Mouse (Mus musculus) ES-E14 (cell line): ENCODE measurements at regions not wholly inside any gene's neighbourhood (a gene's known extent, or its start where the extent isn't known, plus 50 kb on each side); places are given as distances from the start of the nearest gene placed in this dataset.
A peak's percentile ranks its signal among the peaks of the same experiment; 100 is the strongest.

Source experiments
- DNase-seq: peaks from one replicate; pipeline ENCODE4 v3.0.0-alpha.2; 2013; ENCODE audit warnings: low read depth, low spot score
- H3K27ac ChIP-seq: 2 replicates; pipeline ENCODE4 v1.5.1; 2012; ENCODE audit warnings: low read depth, mild to moderate bottlenecking, low read length, moderate library complexity, mixed read lengths; ENCODE audit not compliant: poor library complexity, insufficient read depth, severe bottlenecking
- H3K36me3 ChIP-seq: 2 replicates; pipeline ENCODE4 v1.6.1; 2012; ENCODE audit warnings: mild to moderate bottlenecking, low read length, moderate library complexity, mixed read lengths; ENCODE audit not compliant: control insufficient read depth, poor library complexity, insufficient read depth, severe bottlenecking
- H3K4me1 ChIP-seq, 2 experiments: fragments of 150-350 bp in 1 of 2; sonication (generic) in 1 of 2; 2 replicates each; pipeline ENCODE4 v1.6.1; 2012; ENCODE audit warnings: low read length in 2 of 2, mild to moderate bottlenecking in 1 of 2, mixed read lengths in 1 of 2; ENCODE audit not compliant: control insufficient read depth in 2 of 2, insufficient read depth in 2 of 2, poor library complexity in 1 of 2
- H3K4me3 ChIP-seq, 2 experiments: fragments of 150-350 bp in 1 of 2; sonication (generic) in 1 of 2; 2 replicates each; pipeline ENCODE4 v1.5.1; 2012; ENCODE audit warnings: low read length in 2 of 2, low read depth in 1 of 2, mild to moderate bottlenecking in 1 of 2, mixed read lengths in 1 of 2; ENCODE audit not compliant: insufficient read depth in 1 of 2, poor library complexity in 1 of 2, severe bottlenecking in 1 of 2
- H3K9ac ChIP-seq: 2 replicates; pipeline ENCODE4 v1.6.1; 2012; ENCODE audit warnings: low read depth, mild to moderate bottlenecking, low read length, mixed read lengths; ENCODE audit not compliant: poor library complexity, insufficient read depth, severe bottlenecking
- H3K9me3 ChIP-seq: fragments of 150-350 bp; sonication (generic); 2 replicates; pipeline ENCODE4 v1.6.1; 2012; ENCODE audit warnings: low read depth, mild to moderate bottlenecking, low read length; ENCODE audit not compliant: control insufficient read depth, insufficient read depth
- CHD2 ChIP-seq: IDR thresholded peaks from 2 replicates; pipeline ENCODE4 v1.6.1; 2014; ENCODE audit warnings: mild to moderate bottlenecking, low read depth, low read length, inconsistent platforms
- HCFC1 ChIP-seq: IDR thresholded peaks from 2 replicates; pipeline ENCODE4 v1.6.1; 2012; ENCODE audit warnings: low read length, inconsistent platforms, borderline replicate concordance; ENCODE audit not compliant: insufficient read depth
- MAFK ChIP-seq: IDR thresholded peaks from 2 replicates; pipeline ENCODE4 v1.6.1; 2014; ENCODE audit warnings: mild to moderate bottlenecking, low read depth, low read length, inconsistent platforms; ENCODE audit not compliant: insufficient read depth
- ZC3H11A ChIP-seq: IDR thresholded peaks from 2 replicates; pipeline ENCODE4 v1.6.1; 2012; ENCODE audit warnings: low read depth, mild to moderate bottlenecking, inconsistent platforms, low read length, borderline replicate concordance
- ZNF384 ChIP-seq: IDR thresholded peaks from 2 replicates; pipeline ENCODE4 v1.6.1; 2012; ENCODE audit warnings: low read depth, low read length, inconsistent platforms
- in situ Hi-C, 2 experiments: fragments of 600-800 bp; cut with MboI; formaldehyde crosslinking; loops; one replicate each; pipeline ENCODE4 v1.15.1; 2025; ENCODE audit warnings: low sequenced_read_pairs in 2 of 2, inconsistent platforms in 1 of 2; ENCODE audit not compliant: unreplicated experiment in 2 of 2

- H3K27ac ChIP-seq = no peak overlapping the region
Measured at GRCm38 (mm10) chr13:38766133-38766532, 107.3 kb upstream of the Eef1e1 start.

GRCm38 (mm10) chr13:38760261-38760660 lies 101.4 kb upstream of the Eef1e1 start:
- Histone ChIP-seq H3K27ac (no peak overlapping the region), H3K4me3 (no peak overlapping the region), H3K36me3 (no peaks in the 10 kb centered on the region), H3K9me3 (no peaks in the 10 kb centered on the region), H3K4me1 (no peaks in the 10 kb centered on the region), H3K9ac (no peak overlapping the region)
- no peak for DNase-seq
- TF ChIP-seq CHD2 (no peak), ZC3H11A (no peak), MAFK (no peak), ZNF384 (no peak), HCFC1 (no peak)
- in situ Hi-C loops = no loop called here

More at GRCm38 (mm10) chr13:38766133-38766532, 107.3 kb upstream of the Eef1e1 start:
- H3K9me3 ChIP-seq = no peaks in the 10 kb centered on the region
- H3K36me3 ChIP-seq = no peaks in the 10 kb centered on the region
- no peak overlapping the region for H3K4me3 ChIP-seq
- no peak overlapping the region for H3K9ac ChIP-seq
- DNase-seq = no peak
- peaks cover 0 to 2% of the 10 kb centered on the region in 2 experiments; a peak in 1 of 4 replicates for H3K4me1 ChIP-seq
- in situ Hi-C loops = no loop called here
- TF ChIP-seq ZNF384 = peak; percentile 79
- TF ChIP-seq MAFK = no peak

GRCm38 (mm10) chr13:38756629-38757227 lies 97.9 kb upstream of the Eef1e1 start:
- H3K9ac ChIP-seq = no peak overlapping the region
- DNase-seq = no peak
- no peaks in the 10 kb centered on the region for H3K36me3 ChIP-seq
- in situ Hi-C loops = no loop called here
- TF ChIP-seq HCFC1 = no peak
- no peak for TF ChIP-seq ZC3H11A
- TF ChIP-seq MAFK = no peak
- no peak for TF ChIP-seq ZNF384
- no peak for TF ChIP-seq CHD2
- no peak overlapping the region for H3K4me3 ChIP-seq
- H3K4me1 ChIP-seq = no peaks in the 10 kb centered on the region
- H3K27ac ChIP-seq = no peak overlapping the region
- no peaks in the 10 kb centered on the region for H3K9me3 ChIP-seq

- TF ChIP-seq CHD2 = no peak
- TF ChIP-seq ZNF384 = no peak
- no peak for TF ChIP-seq HCFC1
- no peak for TF ChIP-seq MAFK
- no peak for TF ChIP-seq ZC3H11A
- in situ Hi-C loops = no loop called here
- H3K4me3 ChIP-seq = no peak overlapping the region
- no peak overlapping the region for H3K27ac ChIP-seq
- H3K4me1 ChIP-seq = no peaks in the 10 kb centered on the region
- no peak for DNase-seq
- no peak overlapping the region for H3K9ac ChIP-seq
- H3K9me3 ChIP-seq = no peaks in the 10 kb centered on the region
- H3K36me3 ChIP-seq = no peaks in the 10 kb centered on the region
Measured at GRCm38 (mm10) chr13:38753722-38754121, 94.9 kb upstream of the Eef1e1 start.

- in situ Hi-C loops = no loop called here
- Histone ChIP-seq H3K9ac (no peak overlapping the region), H3K9me3 (no peaks in the 10 kb centered on the region), H3K4me1 (no peaks in the 10 kb centered on the region), H3K4me3 (no peak overlapping the region), H3K27ac (no peak overlapping the region), H3K36me3 (no peaks in the 10 kb centered on the region)
- TF ChIP-seq CHD2 (no peak), ZC3H11A (no peak), MAFK (peak; percentile 70; the same call in 1 of the 2 replicates), ZNF384 (no peak), HCFC1 (no peak)
- DNase-seq = no peak
Measured at GRCm38 (mm10) chr13:38751876-38752275, 93.0 kb upstream of the Eef1e1 start.
